Mouse (Mus musculus) layer of hippocampus, postnatal 36 days (tissue): ENCODE data around the gene Them5. TPM values are rescaled to one million over a fixed set of nuclear protein-coding genes. Genes with fewer than 3 reads are reported as not detected.

ENCODE experiments used
- DNase-seq, 2 experiments: peaks; one replicate each; pipeline ENCODE4 v3.0.0; 2022
- total RNA-seq, 2 experiments: library from RNA; stranded (reverse); gene quantifications; 2 replicates each; pipeline ENCODE4 v1.2.3; 2021

Gene Them5
- total RNA-seq, 2 experiments from 2014 or later: not detected

GRCm38 (mm10) chr3:94372641-94373040, 30.7 kb downstream of the Them5 start, which contains the start of gene Rorc:
Gene Rorc, plus strand, starts transcription at chr3:94372794.
- DNase-seq: no peak

- DNase-seq: no peak
These were observed 31.2 kb downstream of the Them5 start for GRCm38 (mm10) chr3:94373090-94373489.

GRCm38 (mm10) chr3:94373597-94374011, 31.7 kb downstream of the Them5 start:
- DNase-seq: no peak

- no peak for DNase-seq
These were observed 32.7 kb downstream of the Them5 start for GRCm38 (mm10) chr3:94374636-94375035.

- DNase-seq: no peak
These were observed 33.2 kb downstream of the Them5 start for GRCm38 (mm10) chr3:94375146-94375545.

GRCm38 (mm10) chr3:94375861-94376260, 34.0 kb downstream of the Them5 start:
- DNase-seq: no peak

GRCm38 (mm10) chr3:94377028-94377923, 35.4 kb downstream of the Them5 start:
- DNase-seq: no peak

GRCm38 (mm10) chr3:94379831-94380510, 38.1 kb downstream of the Them5 start:
- no peak for DNase-seq

GRCm38 (mm10) chr3:94382308-94382707, 40.4 kb downstream of the Them5 start:
- no peak for DNase-seq

GRCm38 (mm10) chr3:94383476-94383875, 41.6 kb downstream of the Them5 start:
- no peak for DNase-seq

- DNase-seq: no peak
These were observed 44.8 kb downstream of the Them5 start for GRCm38 (mm10) chr3:94386671-94387070.

GRCm38 (mm10) chr3:94387391-94387790, 45.5 kb downstream of the Them5 start:
- no peak for DNase-seq

GRCm38 (mm10) chr3:94388047-94388446, 46.1 kb downstream of the Them5 start:
- no peak for DNase-seq

GRCm38 (mm10) chr3:94389420-94389819, 47.5 kb downstream of the Them5 start:
- DNase-seq: no peak

- no peak for DNase-seq
These were observed 49.1 kb downstream of the Them5 start for GRCm38 (mm10) chr3:94391001-94391400.

- DNase-seq: no peak
These were observed 50.2 kb downstream of the Them5 start for GRCm38 (mm10) chr3:94392128-94392527.

GRCm38 (mm10) chr3:94393049-94393448, 51.1 kb downstream of the Them5 start:
- no peak for DNase-seq

- DNase-seq: no peak
These were observed 54.4 kb downstream of the Them5 start for GRCm38 (mm10) chr3:94396336-94396735.

GRCm38 (mm10) chr3:94396851-94397250, 55.0 kb downstream of the Them5 start:
- DNase-seq: no peak
